Mouse (Mus musculus): ENCODE results near the gene Ccdc97.

Ccdc97 gene

GRCm38 (mm10) chr7:25720760-25721159 is 1.9 kb upstream of the Ccdc97 start:
- no peak for DNase-seq (ENCODE audit: low spot score in 2 of 2)

GRCm38 (mm10) chr7:25719761-25720610 is 1.1 kb upstream of the Ccdc97 start:
- DNase-seq (ENCODE audit: low spot score in 2 of 2) = peak in 1 of 2 experiments; percentile 73

GRCm38 (mm10) chr7:25717478-25717877 is 1.4 kb downstream of the Ccdc97 start:
- DNase-seq (ENCODE audit: low spot score in 2 of 2) = no peak

GRCm38 (mm10) chr7:25715731-25716271 is 3.1 kb downstream of the Ccdc97 start:
- DNase-seq (ENCODE audit: low spot score in 2 of 2) = no peak

GRCm38 (mm10) chr7:25714581-25714980 is 4.3 kb downstream of the Ccdc97 start:
- no peak for DNase-seq (ENCODE audit: low spot score in 2 of 2)

GRCm38 (mm10) chr7:25712801-25713200 is 6.1 kb downstream of the Ccdc97 start:
- no peak for DNase-seq (ENCODE audit: low spot score in 2 of 2)

- DNase-seq (ENCODE audit: low spot score in 2 of 2) = no peak
Observed at GRCm38 (mm10) chr7:25711731-25712197, 7.1 kb downstream of the Ccdc97 start.

- DNase-seq (ENCODE audit: low spot score in 2 of 2) = no peak
Observed at GRCm38 (mm10) chr7:25711165-25711564, 7.7 kb downstream of the Ccdc97 start.

GRCm38 (mm10) chr7:25710519-25711130 is 8.3 kb downstream of the Ccdc97 start:
- no peak for DNase-seq (ENCODE audit: low spot score in 2 of 2)

- DNase-seq (ENCODE audit: low spot score in 2 of 2) = no peak
Observed at GRCm38 (mm10) chr7:25709961-25710360, 8.9 kb downstream of the Ccdc97 start.

- no peak for DNase-seq (ENCODE audit: low spot score in 2 of 2)
Observed at GRCm38 (mm10) chr7:25707581-25708292, 11.2 kb downstream of the Ccdc97 start.

GRCm38 (mm10) chr7:25706578-25707170 is 12.2 kb downstream of the Ccdc97 start:
- DNase-seq (ENCODE audit: low spot score in 2 of 2) = no peak

- DNase-seq (ENCODE audit: low spot score in 2 of 2) = no peak
Observed at GRCm38 (mm10) chr7:25705801-25706251, 13.1 kb downstream of the Ccdc97 start.

GRCm38 (mm10) chr7:25704716-25705364 is 14.0 kb downstream of the Ccdc97 start:
- DNase-seq (ENCODE audit: low spot score in 2 of 2) = no peak

GRCm38 (mm10) chr7:25703793-25704494 is 14.9 kb downstream of the Ccdc97 start:
- peak in 1 of 2 experiments; percentile 8 for DNase-seq (ENCODE audit: low spot score in 2 of 2)

GRCm38 (mm10) chr7:25702350-25702749 is 16.5 kb downstream of the Ccdc97 start:
- no peak for DNase-seq (ENCODE audit: low spot score in 2 of 2)

- no peak for DNase-seq (ENCODE audit: low spot score in 2 of 2)
Observed at GRCm38 (mm10) chr7:25700732-25701131, 18.2 kb downstream of the Ccdc97 start.

- DNase-seq (ENCODE audit: low spot score in 2 of 2) = no peak
Observed at GRCm38 (mm10) chr7:25699851-25700250, 19.0 kb downstream of the Ccdc97 start.

- DNase-seq (ENCODE audit: low spot score in 2 of 2) = no peak
Observed at GRCm38 (mm10) chr7:25694104-25694503, 24.8 kb downstream of the Ccdc97 start.

GRCm38 (mm10) chr7:25690051-25690450 is 28.8 kb downstream of the Ccdc97 start:
- DNase-seq (ENCODE audit: low spot score in 2 of 2) = no peak
